12 mouse cellular contexts compared by ENCODE assay signal in genomic region chr8:116951369-116951768, GRCm38 (mm10). TPM values are rescaled to one million over a fixed set of nuclear protein-coding genes. Genes with fewer than 3 reads are reported as not detected.
A peak's percentile ranks its signal among the peaks of the same experiment; 100 is the strongest.
DNase-seq lines count a peak whose midpoint lies in the region; ATAC-seq and TF ChIP-seq lines count a peak whose summit lies in the region.
"Had no signal": no experiment of that assay in that cellular context is flagged by ENCODE, and none has a peak within 500 bp of the region (broad histone marks: within the 10 kb centered on the region; RNA-seq: fewer than 3 reads in every experiment).

No protein-coding gene starts in this region.

- H3K9ac ChIP-seq in heart, postnatal 0 days (replicated peaks; ENCODE audit: low read depth, low read length) = no peak overlapping the region
- no peak overlapping the region for H3K9ac ChIP-seq in kidney, embryonic 15.5 days

- peaks cover 36% of the 10 kb centered on the region for H3K36me3 ChIP-seq in heart, postnatal 0 days (replicated peaks; ENCODE audit: control insufficient read depth, insufficient read depth, low read length)
- peaks cover 35% of the 10 kb centered on the region for H3K36me3 ChIP-seq in kidney, embryonic 15.5 days

- no peaks in the 10 kb centered on the region for H3K9me3 ChIP-seq in heart, postnatal 0 days (replicated peaks; ENCODE audit: control insufficient read depth, low read length)
- H3K9me3 ChIP-seq in kidney, embryonic 15.5 days (replicated peaks) = no peaks in the 10 kb centered on the region
- H3K9me3 ChIP-seq: megakaryocyte, embryonic 14.5 days had no signal

- H3K4me2 ChIP-seq in heart, postnatal 0 days (ENCODE audit: low read depth, low read length) = no peak overlapping the region; the same call in 1 of the 2 replicates
- no peak overlapping the region for H3K4me2 ChIP-seq in kidney, embryonic 15.5 days

- H3K27ac ChIP-seq in heart, postnatal 0 days (ENCODE audit: low read depth) = 0 out of 2 replicates have a peak overlapping the region, but pooled peaks have one; percentile 13
- H3K27ac ChIP-seq in kidney, embryonic 15.5 days = no peak overlapping the region

- WGBS in heart, postnatal 0 days = 21% methylated on average over 5 of the region's 5 CpGs
- WGBS in kidney, embryonic 15.5 days = 59% methylated on average over 5 of the region's 5 CpGs

- TF ChIP-seq EP300 in heart, postnatal 0 days (IDR thresholded peaks at IDR 0.05; ENCODE audit: low read depth) = no peak

- no peak for TF ChIP-seq CTCF in heart, postnatal 0 days (IDR thresholded peaks at IDR 0.05; ENCODE audit: low read depth)

- DNase-seq in heart, postnatal 0 days (ENCODE audit: low spot score) = peak; percentile 60
- no peak for DNase-seq in heart, adult 9 months (ENCODE audit: low spot score in 2 of 2)
- DNase-seq in adipocyte (ENCODE audit: low spot score) = peak; percentile 48
- peak; percentile 44 to 60 for DNase-seq in lung, postnatal 4 days
- no peak for DNase-seq in adrenal gland, postnatal 4 days (ENCODE audit: low spot score in 2 of 2)
- DNase-seq in right cerebral cortex, postnatal 36 days (ENCODE audit: low spot score in 2 of 2) = no peak
- DNase-seq in gastrocnemius, adult 8-10 months (ENCODE audit: low spot score in 2 of 2) = no peak

- H3K4me3 ChIP-seq in heart, postnatal 0 days (ENCODE audit: low read depth, low read length) = no peak overlapping the region
- no peak overlapping the region for H3K4me3 ChIP-seq in kidney, embryonic 15.5 days (replicated peaks)
- H3K4me3 ChIP-seq: megakaryocyte, embryonic 14.5 days had no signal

- peak; percentile 80 for ATAC-seq in heart, postnatal 0 days (ENCODE audit: insufficient read depth, low read depth)
- ATAC-seq in kidney, embryonic 15.5 days (replicated peaks; ENCODE audit: low FRiP score) = peak; percentile 29; the same call in 1 of the 2 replicates
- ATAC-seq: activated CD4-positive, CD25-positive, alpha-beta regulatory T cell, adult 4 months; forebrain, embryonic 16.5 days had no signal

- peaks cover 19% of the 10 kb centered on the region for H3K4me1 ChIP-seq in heart, postnatal 0 days (ENCODE audit: control insufficient read depth, insufficient read depth)
- peaks cover 13% of the 10 kb centered on the region for H3K4me1 ChIP-seq in kidney, embryonic 15.5 days

- H3K27me3 ChIP-seq in heart, postnatal 0 days (ENCODE audit: control insufficient read depth, insufficient read depth, low read length) = no peaks in the 10 kb centered on the region
- H3K27me3 ChIP-seq in kidney, embryonic 15.5 days = no peaks in the 10 kb centered on the region
- H3K27me3 ChIP-seq: CH12.LX; megakaryocyte, embryonic 14.5 days had no signal

RNA-seq across cellular contexts. Expression of gene Atmin, which starts 8.2 kb away (rescaled TPM):
- 16.0 and 19.1 TPM in 2 replicates for total RNA-seq in heart, postnatal 0 days (2014; rRNA removed; ENCODE audit: low replicate concordance)
- 6.0 and 7.0 TPM in 2 replicates for polyA plus RNA-seq in heart, postnatal 0 days (2015; fragmentation: Nextera tagmentation; extraction: Ambion mirVana)
- 11.3 and 12.3 TPM in 2 replicates for polyA plus RNA-seq in kidney, embryonic 15.5 days (2015; fragmentation: Nextera tagmentation; extraction: Ambion mirVana)
- total RNA-seq in adrenal gland, postnatal 4 days (2021) = 10 to 100 TPM; 20.9 to 23.2 TPM
- 10 to 100 TPM; 29.7 to 35.3 (median 30.7) TPM for total RNA-seq in gastrocnemius, adult 8-10 months (2022)

RNA-seq across cellular contexts. Expression of gene 1700030J22Rik, which starts 27.4 kb away (rescaled TPM):
- 2.7 TPM in 1 of 2 replicates, not detected in the other for total RNA-seq in heart, postnatal 0 days (2014; rRNA removed; ENCODE audit: low replicate concordance)
- polyA plus RNA-seq in heart, postnatal 0 days (2015; fragmentation: Nextera tagmentation; extraction: Ambion mirVana) = 0.26 and 0.33 TPM in 2 replicates
- polyA plus RNA-seq in kidney, embryonic 15.5 days (2015; fragmentation: Nextera tagmentation; extraction: Ambion mirVana) = 2.4 and 2.5 TPM in 2 replicates
- total RNA-seq in adrenal gland, postnatal 4 days (2021) = 1 to 10 TPM in 1 of 2 experiments, under 1 TPM in 1; 0.96 to 1.5 TPM
- under 1 TPM in 2 of 4 experiments, not detected in 2; 0.13 to 0.16 TPM for total RNA-seq in gastrocnemius, adult 8-10 months (2022)
- polyA plus RNA-seq: activated CD4-positive, CD25-positive, alpha-beta regulatory T cell, adult 4 months had no signal

RNA-seq across cellular contexts. Expression of gene Cenpn, which starts 29.8 kb away (rescaled TPM):
- 4.4 and 19.2 TPM in 2 replicates for total RNA-seq in heart, postnatal 0 days (2014; rRNA removed; ENCODE audit: low replicate concordance)
- 9.4 and 10.1 TPM in 2 replicates for polyA plus RNA-seq in heart, postnatal 0 days (2015; fragmentation: Nextera tagmentation; extraction: Ambion mirVana)
- 42.6 and 45.9 TPM in 2 replicates for polyA plus RNA-seq in kidney, embryonic 15.5 days (2015; fragmentation: Nextera tagmentation; extraction: Ambion mirVana)
- total RNA-seq in adrenal gland, postnatal 4 days (2021) = 10 to 100 TPM; 16.8 to 18.7 TPM
- total RNA-seq in gastrocnemius, adult 8-10 months (2022) = under 1 TPM; 0.36 to 0.88 (median 0.57) TPM

RNA-seq across cellular contexts. Expression of gene Cmc2, which starts 30.1 kb away (rescaled TPM):
- total RNA-seq in heart, postnatal 0 days (2014; rRNA removed; ENCODE audit: low replicate concordance) = 37.2 and 65.8 TPM in 2 replicates
- 139 and 161 TPM in 2 replicates for polyA plus RNA-seq in heart, postnatal 0 days (2015; fragmentation: Nextera tagmentation; extraction: Ambion mirVana)
- 85.6 and 87.7 TPM in 2 replicates for polyA plus RNA-seq in kidney, embryonic 15.5 days (2015; fragmentation: Nextera tagmentation; extraction: Ambion mirVana)
- total RNA-seq in adrenal gland, postnatal 4 days (2021) = 10 to 100 TPM; 32.8 to 33.6 TPM
- 10 to 100 TPM; 20.8 to 29.6 (median 26.8) TPM for total RNA-seq in gastrocnemius, adult 8-10 months (2022)

RNA-seq across cellular contexts. Expression of gene Gcsh, which starts 42.0 kb away (rescaled TPM):
- total RNA-seq in heart, postnatal 0 days (2014; rRNA removed; ENCODE audit: low replicate concordance) = 24.2 and 29.9 TPM in 2 replicates
- polyA plus RNA-seq in heart, postnatal 0 days (2015; fragmentation: Nextera tagmentation; extraction: Ambion mirVana) = 69.3 and 71.1 TPM in 2 replicates
- 174 and 176 TPM in 2 replicates for polyA plus RNA-seq in kidney, embryonic 15.5 days (2015; fragmentation: Nextera tagmentation; extraction: Ambion mirVana)
- total RNA-seq in adrenal gland, postnatal 4 days (2021) = 10 to 100 TPM; 93.6 to 96.6 TPM
- 10 to 100 TPM; 43.1 to 47.4 (median 44.0) TPM for total RNA-seq in gastrocnemius, adult 8-10 months (2022)

Comparison
In these comparisons a context has a peak if more than half of its experiments do, and no peak if none do; other contexts are left out.
1. DNase-seq: peak in heart, postnatal 0 days (single experiment), adipocyte (single experiment) and lung, postnatal 4 days (2 of 2); none in heart, adult 9 months (0 of 2), adrenal gland, postnatal 4 days (0 of 2), right cerebral cortex, postnatal 36 days (0 of 2) and gastrocnemius, adult 8-10 months (0 of 2).